Mouse (Mus musculus) limb, embryonic 12.5 days (tissue): Measurements from ENCODE around the gene Dynlt1f. TPM values are rescaled to one million over a fixed set of nuclear protein-coding genes. Genes with fewer than 3 reads are reported as not detected.
"Not testable (repeated sequence)": the region's sequence is repeated elsewhere in the genome, so short reads cannot be mapped to it uniquely, and the experiment has no call there.

Experiments used
- ATAC-seq: fragments of 200-750 bp; cut with Nextera tagmentation; 2 replicates; pipeline ENCODE4 v1.8.0; 2017; ENCODE audit warnings: low read depth, moderate TSS enrichment; ENCODE audit not compliant: insufficient number of reproducible peaks, insufficient read depth, low FRiP score, low TSS enrichment
- H3K27ac ChIP-seq: fragments of 300-500 bp; sonication (generic); 2 replicates; pipeline ENCODE4 v1.5.1; 2016; ENCODE audit warnings: mild to moderate bottlenecking, moderate library complexity
- H3K27me3 ChIP-seq: fragments of 300-500 bp; sonication (generic); 2 replicates; pipeline ENCODE4 v1.6.1; 2016; ENCODE audit warnings: mild to moderate bottlenecking, moderate library complexity
- H3K36me3 ChIP-seq: fragments of 300-500 bp; sonication (generic); 2 replicates; pipeline ENCODE4 v1.6.1; 2016; ENCODE audit warnings: mild to moderate bottlenecking, moderate library complexity
- H3K4me1 ChIP-seq: fragments of 300-500 bp; sonication (generic); replicated peaks from 2 replicates; pipeline ENCODE4 v1.6.1; 2016
- H3K4me2 ChIP-seq: fragments of 300-500 bp; sonication (generic); 2 replicates; pipeline ENCODE4 v1.6.1; 2016; ENCODE audit warnings: mild to moderate bottlenecking, moderate library complexity
- H3K4me3 ChIP-seq: fragments of 300-500 bp; sonication (generic); replicated peaks from 2 replicates; pipeline ENCODE4 v1.5.1; 2016; ENCODE audit warnings: mild to moderate bottlenecking
- H3K9ac ChIP-seq: fragments of 300-500 bp; sonication (generic); replicated peaks from 2 replicates; pipeline ENCODE4 v1.6.1; 2016; ENCODE audit warnings: mild to moderate bottlenecking, moderate library complexity
- H3K9me3 ChIP-seq: fragments of 300-500 bp; sonication (generic); 2 replicates; pipeline ENCODE4 v1.6.1; 2016; ENCODE audit warnings: mild to moderate bottlenecking, moderate library complexity
- WGBS: fragments of 180-500 bp; shearing (Covaris S2); methylation state at CpG from one replicate; pipeline ENCODE4 v1.1.7; 2016; 5-methylcytosine and 5-hydroxymethylcytosine counted together
- polyA plus RNA-seq: library from polyadenylated mRNA; unstranded; fragments of >200 nt; fragmentation: Nextera tagmentation; extraction: Ambion mirVana; gene quantifications from 2 replicates; pipeline ENCODE4 v1.2.1, GENCODE M21; 2016

Dynlt1f gene
- polyA plus RNA-seq, 1 experiment from 2014 or later, result 326 TPM

GRCm38 (mm10) chr17:6685288-6685818 is 29.7 kb upstream of the Dynlt1f start:
- not testable (repeated sequence) for H3K27me3 ChIP-seq, H3K36me3 ChIP-seq, H3K9me3 ChIP-seq, H3K4me3 ChIP-seq, H3K4me2 ChIP-seq, H3K4me1 ChIP-seq, H3K9ac ChIP-seq, H3K27ac ChIP-seq
- 38% methylated on average over 4 of the region's 8 CpGs for WGBS
- ATAC-seq, result peak; percentile 56

- H3K9ac ChIP-seq, H3K4me2 ChIP-seq, H3K9me3 ChIP-seq, H3K4me3 ChIP-seq, H3K27me3 ChIP-seq, H3K36me3 ChIP-seq, H3K27ac ChIP-seq, H3K4me1 ChIP-seq: not testable (repeated sequence)
- ATAC-seq, result peak; percentile 47
- 0% methylated on average over 1 of the region's 4 CpGs for WGBS
These were observed 29.0 kb upstream of the Dynlt1f start for GRCm38 (mm10) chr17:6684464-6685287.

- H3K4me3 ChIP-seq, H3K27ac ChIP-seq, H3K27me3 ChIP-seq, H3K9me3 ChIP-seq, H3K4me2 ChIP-seq, ATAC-seq, H3K9ac ChIP-seq, H3K4me1 ChIP-seq, H3K36me3 ChIP-seq: not testable (repeated sequence)
- WGBS, result 58% methylated on average over 1 of the region's 5 CpGs
These were observed 28.0 kb upstream of the Dynlt1f start for GRCm38 (mm10) chr17:6683702-6684101.

GRCm38 (mm10) chr17:6681721-6682120 is 26.0 kb upstream of the Dynlt1f start:
- not testable (repeated sequence) for H3K9ac ChIP-seq, H3K4me2 ChIP-seq, H3K9me3 ChIP-seq, H3K27me3 ChIP-seq, H3K4me1 ChIP-seq, H3K4me3 ChIP-seq, H3K27ac ChIP-seq, H3K36me3 ChIP-seq, ATAC-seq
- 82% methylated on average over 4 of the region's 4 CpGs for WGBS

GRCm38 (mm10) chr17:6678063-6678462 is 22.4 kb upstream of the Dynlt1f start:
- not testable (repeated sequence) for H3K4me2 ChIP-seq, H3K36me3 ChIP-seq, H3K4me3 ChIP-seq, H3K27ac ChIP-seq, H3K27me3 ChIP-seq, H3K9me3 ChIP-seq, H3K4me1 ChIP-seq, ATAC-seq, H3K9ac ChIP-seq
- WGBS, result 50% methylated on average over 1 of the region's 2 CpGs

GRCm38 (mm10) chr17:6674297-6674696 is 18.6 kb upstream of the Dynlt1f start:
- ATAC-seq, H3K36me3 ChIP-seq, H3K4me3 ChIP-seq, H3K4me1 ChIP-seq, H3K9me3 ChIP-seq, H3K27ac ChIP-seq, H3K4me2 ChIP-seq, H3K27me3 ChIP-seq, H3K9ac ChIP-seq: not testable (repeated sequence)
- 59% methylated on average over 5 of the region's 5 CpGs for WGBS

- H3K9ac ChIP-seq, H3K27me3 ChIP-seq, H3K27ac ChIP-seq, H3K36me3 ChIP-seq, ATAC-seq, H3K4me2 ChIP-seq, H3K4me3 ChIP-seq, H3K4me1 ChIP-seq, H3K9me3 ChIP-seq: not testable (repeated sequence)
- WGBS, result no CpG with 5 or more reads among the region's 6 CpGs
These were observed 12.8 kb upstream of the Dynlt1f start for GRCm38 (mm10) chr17:6668522-6668921.

GRCm38 (mm10) chr17:6665389-6665788 is 9.7 kb upstream of the Dynlt1f start:
- H3K4me2 ChIP-seq, H3K36me3 ChIP-seq, ATAC-seq, H3K27me3 ChIP-seq, H3K27ac ChIP-seq, H3K4me1 ChIP-seq, H3K9ac ChIP-seq, H3K9me3 ChIP-seq, H3K4me3 ChIP-seq: not testable (repeated sequence)
- 91% methylated on average over 4 of the region's 5 CpGs for WGBS

- WGBS, result 66% methylated on average over 3 of the region's 3 CpGs
- H3K4me1 ChIP-seq, result not testable (repeated sequence)
These were observed 7.1 kb upstream of the Dynlt1f start for GRCm38 (mm10) chr17:6662840-6663239.

GRCm38 (mm10) chr17:6661093-6661816 is 5.6 kb upstream of the Dynlt1f start:
- not testable (repeated sequence) for H3K4me1 ChIP-seq, H3K9ac ChIP-seq, H3K4me3 ChIP-seq, H3K27ac ChIP-seq, H3K4me2 ChIP-seq, H3K36me3 ChIP-seq, H3K9me3 ChIP-seq, ATAC-seq, H3K27me3 ChIP-seq
- WGBS, result 49% methylated on average over 10 of the region's 11 CpGs

More at GRCm38 (mm10) chr17:6662840-6663239, 7.1 kb upstream of the Dynlt1f start:
- ATAC-seq, H3K4me2 ChIP-seq, H3K9me3 ChIP-seq, H3K27ac ChIP-seq, H3K36me3 ChIP-seq, H3K4me3 ChIP-seq, H3K9ac ChIP-seq, H3K27me3 ChIP-seq: not testable (repeated sequence)

- not testable (repeated sequence) for H3K9ac ChIP-seq, H3K4me2 ChIP-seq, H3K4me1 ChIP-seq, H3K27ac ChIP-seq, H3K27me3 ChIP-seq, H3K9me3 ChIP-seq, H3K4me3 ChIP-seq, ATAC-seq, H3K36me3 ChIP-seq
- 67% methylated on average over 6 of the region's 6 CpGs for WGBS
These were observed 4.9 kb upstream of the Dynlt1f start for GRCm38 (mm10) chr17:6660589-6660988.
